Mouse (Mus musculus) urinary bladder, adult 18-20 months (tissue): ENCODE results near the gene Taf4.

Experiments
- DNase-seq, 2 experiments: peaks; one replicate each; pipeline ENCODE4 v3.0.0; 2022; ENCODE audit warnings: low spot score in 2 of 2, mixed read lengths in 2 of 2

Gene Taf4

DNA sequence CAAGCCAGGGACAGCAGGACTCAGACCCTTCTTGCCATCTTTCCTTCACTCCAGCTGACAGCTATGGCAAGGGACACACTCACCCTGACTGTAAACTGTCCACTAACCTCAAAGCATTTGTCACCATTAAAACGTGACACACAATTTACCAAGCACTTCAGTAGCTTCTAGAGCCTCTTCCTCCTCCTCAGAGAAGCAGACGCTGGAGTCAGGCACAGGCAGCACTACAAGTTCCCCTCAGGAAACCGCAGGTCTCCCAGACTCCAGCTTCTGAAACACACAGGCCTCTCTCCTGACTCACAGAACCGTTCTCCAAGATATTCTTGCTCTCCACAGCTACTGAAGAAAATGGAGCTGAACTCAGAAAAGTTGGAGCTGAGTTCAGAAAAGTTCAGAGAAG is 39.4 kb downstream of the Taf4 start:
- DNase-seq: no peak

DNA sequence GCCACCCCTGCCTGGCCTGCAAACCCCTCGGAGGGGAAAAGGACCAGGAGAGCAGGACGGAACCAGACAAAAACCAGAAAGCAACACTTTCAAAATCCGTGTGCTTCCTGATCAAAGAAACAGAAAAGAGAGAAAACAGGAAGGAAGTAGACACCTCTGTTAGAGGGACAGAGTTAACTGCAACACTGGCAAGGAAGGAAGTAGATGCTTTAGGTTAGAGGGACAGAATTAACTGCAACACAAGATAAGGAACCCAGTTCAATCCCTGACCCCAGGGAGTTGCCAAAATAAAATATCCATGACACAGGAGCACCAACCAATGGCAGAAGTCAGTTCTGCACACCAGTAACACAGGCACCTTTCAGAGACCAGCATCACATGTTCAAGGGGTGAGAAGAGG is 42.3 kb downstream of the Taf4 start:
- no peak for DNase-seq

DNA sequence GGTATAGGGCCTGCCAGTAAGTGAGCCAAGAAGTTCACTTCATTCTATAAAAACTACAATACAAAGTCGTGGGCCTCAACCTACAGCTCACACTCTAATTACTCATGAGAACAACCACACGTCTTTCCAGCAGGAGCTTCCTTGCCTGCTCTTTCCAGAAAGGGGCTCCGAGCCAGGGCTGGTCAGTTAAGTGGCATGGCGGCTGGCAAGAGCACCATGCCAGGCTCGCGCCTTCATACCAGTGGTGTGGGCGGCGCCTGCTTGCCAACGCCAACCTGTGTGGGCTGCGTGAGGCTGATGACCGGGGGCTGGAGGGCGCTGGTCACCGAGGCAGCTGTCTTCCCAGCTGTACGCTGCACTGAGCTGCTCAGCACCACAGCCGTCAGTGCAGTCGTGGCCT is 44.7 kb downstream of the Taf4 start:
- no peak for DNase-seq

DNA sequence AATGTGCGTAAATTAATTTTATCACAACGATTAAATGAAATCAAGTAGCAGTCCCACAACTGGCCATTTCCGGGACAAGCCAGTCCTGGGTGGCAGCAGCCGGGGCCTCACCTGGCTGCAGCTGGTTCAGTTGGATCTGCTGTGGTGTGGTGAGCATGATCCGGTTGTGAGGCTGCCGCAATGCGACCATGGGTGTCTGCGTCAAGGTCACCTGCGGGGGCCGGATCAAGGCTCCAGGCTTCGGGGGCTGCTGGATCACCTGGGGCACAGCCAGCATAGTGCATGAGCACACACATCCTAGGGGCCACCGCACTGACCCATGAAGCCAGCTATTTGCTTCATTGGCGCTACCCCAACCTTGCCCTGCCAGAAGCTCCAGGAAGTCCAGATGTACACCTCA is 47.3 kb downstream of the Taf4 start:
- DNase-seq: no peak

DNA sequence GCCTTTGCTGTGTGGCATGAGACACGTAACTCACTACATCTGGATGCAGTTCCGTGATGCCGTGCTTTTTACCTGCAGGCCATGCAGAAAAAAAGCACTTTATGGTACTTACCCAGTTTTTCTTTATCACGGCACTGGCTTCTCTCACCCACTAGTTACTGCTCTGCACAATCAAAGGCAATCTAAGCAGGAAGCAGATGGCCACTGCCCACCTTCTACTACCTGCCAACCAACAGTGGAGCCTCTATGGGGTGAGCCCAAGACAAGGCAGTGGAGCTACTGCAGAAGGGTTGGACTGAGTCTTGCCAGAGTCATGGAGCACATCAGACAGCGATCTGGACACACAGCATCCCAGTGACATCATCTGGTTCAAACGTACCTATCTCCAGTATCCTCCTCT is 52.4 kb downstream of the Taf4 start:
- DNase-seq: no peak

DNA sequence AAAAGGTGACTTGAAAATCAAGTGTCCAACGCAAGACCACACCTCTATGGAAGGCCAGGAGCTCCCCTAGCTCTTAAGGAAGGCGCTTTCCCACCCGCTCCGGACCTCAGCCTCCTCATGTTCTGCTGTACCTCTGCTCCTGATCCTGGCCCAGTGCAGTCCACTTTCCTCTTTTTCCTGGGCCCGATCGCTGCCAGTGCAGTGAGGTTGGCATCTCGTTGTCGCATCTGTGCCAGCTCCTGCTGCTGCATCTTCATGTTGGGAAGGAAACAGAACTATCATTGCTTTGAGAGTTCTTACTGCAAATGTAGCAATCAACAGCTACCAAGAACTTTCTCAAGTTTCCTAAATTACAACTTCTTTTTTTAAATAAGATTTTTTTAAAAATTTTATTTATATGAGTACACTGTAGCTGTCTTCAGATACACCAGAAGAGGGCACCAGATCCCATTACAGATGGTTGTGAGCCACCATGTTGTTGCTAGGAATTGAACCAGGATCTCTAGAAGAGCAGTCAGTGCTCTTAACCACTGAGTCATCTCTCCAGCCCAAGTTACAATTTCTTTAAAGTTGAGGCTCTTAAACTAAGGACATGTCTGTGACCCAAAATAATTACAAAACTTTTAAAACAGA is 55.3 kb downstream of the Taf4 start:
- DNase-seq: no peak

DNA sequence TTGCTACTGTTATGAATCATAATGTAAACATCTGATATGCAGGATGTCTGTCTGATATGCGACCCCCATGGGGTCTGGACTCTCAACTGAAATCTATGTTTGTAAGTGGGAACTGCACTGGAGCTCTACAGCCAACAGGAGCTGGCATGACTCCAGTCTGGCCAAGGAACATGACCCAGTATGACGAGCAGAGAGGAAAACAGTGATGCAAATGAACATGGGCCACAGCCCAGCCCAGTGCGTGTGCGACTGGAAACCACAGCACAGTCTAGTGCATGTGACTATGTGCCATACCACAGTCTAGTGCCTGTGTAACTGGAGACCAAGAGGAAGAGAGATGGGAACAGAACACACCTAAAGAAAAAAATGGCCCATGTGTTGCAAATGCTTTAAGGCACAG is 56.4 kb downstream of the Taf4 start:
- peak; percentile 22 to 29 for DNase-seq

DNA sequence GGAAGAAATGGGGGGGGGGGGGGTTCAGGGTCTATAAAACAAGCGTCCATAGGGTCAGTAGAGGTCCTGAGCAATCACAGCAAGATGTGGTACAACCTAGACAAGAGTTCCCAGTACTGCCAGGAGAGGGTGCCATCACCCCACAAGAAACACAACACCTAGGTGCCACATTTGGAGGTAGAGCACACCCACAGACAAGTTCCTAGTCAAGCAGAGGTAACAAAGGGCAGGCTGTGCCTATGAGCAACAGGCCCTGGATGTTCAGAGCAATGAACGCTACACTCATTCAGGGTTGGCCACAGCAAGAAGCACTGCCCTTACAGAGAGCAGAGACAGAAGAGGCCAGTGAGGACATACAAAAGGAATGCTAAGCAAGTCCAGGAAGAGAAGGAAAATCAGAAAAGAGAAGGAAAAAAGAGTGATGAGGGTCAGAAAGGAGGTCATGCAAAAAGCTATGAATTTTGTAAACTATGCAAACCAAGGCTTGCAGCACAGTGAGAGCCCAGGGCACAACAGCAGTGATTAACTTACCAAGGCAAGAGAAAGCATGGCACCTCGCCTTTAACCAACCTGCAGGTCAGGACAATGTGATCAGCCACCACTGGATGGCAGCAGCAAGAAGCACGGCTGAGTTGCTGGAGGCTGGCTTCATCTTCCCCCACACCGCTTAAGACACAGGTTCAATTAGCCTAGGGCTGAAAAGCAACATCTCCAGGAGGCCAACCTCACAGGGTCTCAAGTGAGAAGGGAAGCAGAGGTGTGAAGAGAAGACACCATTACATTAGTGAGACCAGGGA is 59.4 kb downstream of the Taf4 start:
- DNase-seq: peak; percentile 55 to 66

DNA sequence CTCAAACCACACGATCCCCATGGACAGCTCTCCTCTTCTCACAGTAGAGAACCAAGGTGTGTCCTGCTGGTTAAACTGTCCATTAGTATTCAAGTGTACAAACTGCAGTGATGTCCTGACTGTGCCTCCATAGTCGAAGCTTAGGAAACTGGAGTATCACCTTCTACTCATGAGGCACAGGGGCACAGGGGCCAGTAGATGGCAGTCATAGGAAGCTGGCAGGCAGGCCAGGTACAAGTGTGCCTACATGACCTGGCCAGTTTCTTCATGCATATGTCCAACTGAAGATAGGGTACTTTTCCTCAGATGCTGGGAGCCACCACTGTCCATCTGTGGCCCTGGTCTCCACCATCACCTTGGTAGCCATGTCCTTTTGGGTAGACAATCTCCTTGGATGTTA is 62.2 kb downstream of the Taf4 start:
- DNase-seq: no peak

DNA sequence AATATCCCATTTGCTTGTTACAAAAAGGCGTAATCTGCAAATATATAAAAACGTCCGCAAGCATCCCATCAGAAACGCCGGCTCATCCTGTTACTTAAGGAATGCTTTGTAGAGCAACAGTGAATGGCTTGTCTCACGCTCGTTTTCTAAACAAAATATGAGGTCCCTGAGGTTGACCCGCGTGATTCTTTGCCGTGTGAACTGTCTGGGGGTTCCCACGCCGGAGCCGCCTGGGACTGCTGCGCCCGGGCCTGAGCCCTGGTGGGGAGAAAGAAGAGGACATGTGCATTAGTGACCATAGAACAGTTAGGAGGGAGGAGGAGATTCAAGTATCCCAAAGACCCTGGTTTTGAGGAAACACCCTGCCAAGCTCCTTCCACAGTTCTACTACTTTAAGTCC is 63.1 kb downstream of the Taf4 start:
- no peak for DNase-seq

DNA sequence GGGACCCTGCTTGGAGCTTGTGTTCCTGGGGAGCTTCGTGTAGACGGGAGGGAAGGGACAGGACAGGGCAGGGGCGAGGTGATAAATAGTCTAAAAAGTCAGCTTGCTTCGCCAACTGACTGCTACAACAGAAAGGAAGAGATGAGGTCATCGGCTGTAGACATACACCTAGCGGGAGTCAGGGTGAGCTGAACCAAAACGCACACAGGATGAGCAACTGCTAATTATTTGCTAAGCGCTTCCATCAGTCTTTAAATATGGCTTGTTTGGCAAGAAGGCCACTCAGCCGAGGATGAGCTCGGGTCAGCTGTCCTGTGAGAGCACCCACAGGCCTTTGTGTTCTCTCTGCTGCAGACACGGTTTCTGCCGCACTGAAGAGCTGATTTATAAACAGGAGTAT is 63.5 kb downstream of the Taf4 start:
- no peak for DNase-seq

DNA sequence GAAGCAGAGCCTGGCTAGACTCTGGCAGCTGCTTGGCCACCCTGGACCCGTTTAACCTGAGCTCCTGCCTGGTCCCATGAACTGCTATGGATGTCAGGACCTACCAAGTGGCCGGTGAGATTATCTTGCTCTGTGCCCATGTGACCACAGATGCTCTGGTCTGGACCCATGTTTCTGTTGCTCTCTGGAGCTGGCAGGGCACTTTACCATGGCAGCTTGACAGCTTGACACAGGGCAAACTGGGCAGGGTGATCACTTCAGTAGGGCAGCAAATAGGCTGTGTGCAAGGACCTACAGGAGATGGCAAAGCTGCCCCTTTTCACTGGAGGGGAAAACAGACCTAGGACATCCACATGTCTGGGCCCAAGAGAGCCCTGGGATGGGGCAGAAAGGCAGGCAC is 79.5 kb downstream of the Taf4 start:
- no peak for DNase-seq

DNA sequence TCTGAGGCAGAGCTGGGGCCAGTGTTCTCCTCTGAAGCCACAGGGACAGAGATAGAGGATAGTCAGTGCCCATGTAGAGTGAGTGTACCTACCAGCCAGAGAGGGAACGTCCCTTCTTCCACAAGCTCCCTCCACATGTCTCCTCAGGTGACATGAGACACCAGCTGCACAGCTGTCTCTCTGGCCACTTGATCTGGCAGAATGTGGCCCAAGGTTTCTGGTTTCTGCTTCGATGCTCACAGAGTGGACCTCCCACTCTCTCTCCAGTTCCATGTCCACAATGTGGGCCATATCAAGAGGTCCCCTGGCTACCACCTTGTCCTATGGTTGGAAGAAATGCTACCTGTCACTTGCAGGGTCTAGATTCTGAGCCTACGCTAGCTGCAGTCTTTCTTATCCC is 85.4 kb downstream of the Taf4 start:
- DNase-seq: no peak

DNA sequence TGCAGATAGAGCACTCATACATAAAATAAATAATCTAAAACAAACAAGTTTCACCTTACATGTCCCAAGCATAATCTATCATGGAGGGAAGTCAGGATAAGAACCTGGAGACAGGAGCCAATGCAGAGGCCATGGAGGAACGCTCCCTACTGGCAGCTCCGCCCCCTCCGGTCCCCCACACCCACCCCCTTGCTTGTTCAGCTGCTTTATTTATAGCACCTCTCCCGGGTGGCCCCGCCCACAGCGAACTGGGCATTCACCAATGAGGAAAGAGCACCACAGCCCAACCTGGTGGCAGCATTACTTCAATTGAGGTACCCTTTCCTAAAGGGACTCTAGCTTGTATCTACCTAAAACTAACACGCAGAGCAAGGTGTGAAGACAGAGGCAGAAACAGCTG is 91.9 kb downstream of the Taf4 start:
- DNase-seq: no peak

DNA sequence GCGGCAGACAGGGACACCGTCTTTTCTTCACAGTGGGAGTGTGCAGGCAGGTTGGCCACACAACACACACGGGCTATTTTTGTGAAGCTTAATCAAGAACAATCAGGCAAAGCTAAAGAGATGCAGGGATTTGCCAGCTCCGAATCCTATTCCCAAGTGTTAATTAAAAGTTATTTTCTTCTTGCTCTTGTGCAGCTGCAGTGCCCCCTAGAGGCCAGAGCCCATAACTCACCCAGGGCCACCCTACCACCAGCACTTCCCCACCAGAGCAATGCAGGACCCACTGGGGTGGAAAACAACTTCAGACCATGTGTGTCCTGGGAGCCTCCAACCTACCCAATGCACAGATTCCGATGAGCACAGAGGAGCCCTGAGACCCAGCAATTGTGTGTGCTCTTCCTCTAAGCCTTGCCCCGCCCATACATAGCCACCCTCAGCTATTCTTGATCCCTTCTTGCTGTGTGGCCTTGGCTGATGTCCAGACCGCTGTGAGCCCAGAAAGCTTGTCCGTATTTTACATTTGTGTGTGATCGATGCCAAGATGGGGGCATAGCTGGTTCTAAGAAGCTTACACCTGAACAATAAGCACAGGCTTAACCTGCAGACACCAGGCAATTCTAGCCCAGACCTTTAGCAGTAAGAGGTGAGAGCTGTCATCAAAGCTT is 98.8 kb downstream of the Taf4 start:
- no peak for DNase-seq

DNA sequence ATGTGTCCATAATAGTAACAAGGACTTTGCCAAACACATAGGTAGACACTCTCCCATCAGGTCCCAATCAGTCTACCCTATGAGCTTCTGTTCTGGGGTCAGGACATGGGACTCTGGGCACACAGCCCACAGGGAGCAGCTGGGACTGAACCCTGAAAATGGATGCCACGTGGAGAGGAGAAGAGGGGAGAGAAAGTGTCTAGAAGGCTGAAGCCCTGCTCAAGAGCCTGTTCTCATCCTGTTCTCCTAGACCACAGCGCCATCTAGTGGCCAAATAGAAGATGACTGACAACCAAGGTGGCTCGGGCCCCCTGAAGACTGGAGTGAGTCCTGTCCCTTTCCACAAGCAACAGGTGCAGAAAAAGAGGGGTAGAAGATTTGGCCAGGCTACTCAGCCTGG is 101.3 kb downstream of the Taf4 start:
- DNase-seq: peak; percentile 32 to 40

DNA sequence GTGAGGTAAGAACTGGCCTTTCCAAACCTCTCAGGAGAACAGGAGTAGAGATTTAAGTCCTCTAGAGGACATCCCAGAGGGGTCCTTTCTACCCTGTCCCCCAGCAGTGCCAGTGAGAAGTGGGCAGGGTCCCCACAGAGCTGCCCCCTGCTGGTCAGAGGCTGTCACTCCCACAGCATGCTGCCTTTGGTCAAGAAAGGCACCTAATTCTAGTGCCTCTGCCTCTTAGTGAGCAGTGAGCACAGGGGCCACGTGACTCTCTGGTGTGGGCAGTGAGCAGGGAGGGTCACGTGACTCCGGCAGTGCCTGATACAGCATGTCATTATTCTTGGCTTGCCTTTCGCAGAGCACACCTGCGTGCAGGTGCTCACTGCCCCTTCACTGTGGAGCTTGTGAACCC is 103.1 kb downstream of the Taf4 start:
- DNase-seq: peak; percentile 24 to 26

DNA sequence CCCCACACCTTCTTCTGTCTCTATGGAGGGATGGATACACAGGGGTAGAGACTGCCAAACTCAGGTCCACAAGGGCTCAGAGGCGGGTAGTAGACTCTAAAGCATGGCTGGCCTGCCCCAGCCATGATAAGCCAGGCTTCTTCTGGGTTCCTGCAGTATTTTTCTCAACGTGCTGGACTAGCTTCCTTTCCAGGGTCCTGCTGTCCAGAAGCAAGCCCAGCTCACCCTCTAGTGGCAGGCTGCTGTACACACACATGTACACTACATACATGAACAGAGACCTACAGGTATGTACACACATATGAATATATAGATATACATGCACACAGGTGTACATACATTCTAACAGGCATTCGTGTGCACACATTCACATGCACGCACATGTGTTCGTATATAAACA is 103.7 kb downstream of the Taf4 start:
- DNase-seq: no peak

DNA sequence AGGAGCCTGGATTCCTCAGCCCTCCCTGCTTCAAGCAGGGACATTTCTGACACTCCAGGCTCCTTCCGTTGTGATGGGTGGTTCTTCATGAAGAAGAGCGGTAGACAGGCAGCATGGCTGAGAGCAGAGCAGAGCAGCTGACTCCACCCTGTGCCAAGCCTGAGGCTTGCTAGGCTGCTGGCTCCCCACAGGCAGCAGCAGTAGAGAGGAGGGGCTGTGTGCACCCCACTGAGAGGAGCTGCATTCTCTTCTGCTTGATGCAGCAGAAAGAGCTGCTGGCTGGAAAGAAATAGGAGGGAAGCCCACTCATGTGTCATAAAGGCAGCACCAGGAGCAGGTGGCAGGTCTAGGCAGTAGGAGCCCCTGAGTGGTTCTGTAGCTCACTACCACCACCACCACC is 106.6 kb downstream of the Taf4 start:
- DNase-seq: no peak

DNA sequence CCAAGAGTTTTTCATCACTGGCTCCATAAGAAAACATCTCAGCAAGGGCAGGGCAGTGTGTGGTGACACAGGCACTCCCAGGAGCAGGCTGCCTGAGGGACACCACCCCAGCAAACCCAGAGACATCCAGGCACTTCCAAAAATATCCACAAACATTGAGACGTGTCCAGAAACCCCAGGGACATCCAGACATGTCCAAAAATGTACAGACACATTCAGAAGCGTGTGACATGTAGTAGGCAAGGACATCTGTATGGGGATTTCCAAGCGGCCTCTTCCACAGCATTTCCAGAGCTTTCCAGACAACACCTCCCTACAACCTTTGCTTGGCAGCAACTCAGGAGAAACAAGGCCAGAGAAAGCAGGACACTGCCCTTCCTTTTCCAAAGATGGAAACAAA is 108.8 kb downstream of the Taf4 start:
- no peak for DNase-seq

DNA sequence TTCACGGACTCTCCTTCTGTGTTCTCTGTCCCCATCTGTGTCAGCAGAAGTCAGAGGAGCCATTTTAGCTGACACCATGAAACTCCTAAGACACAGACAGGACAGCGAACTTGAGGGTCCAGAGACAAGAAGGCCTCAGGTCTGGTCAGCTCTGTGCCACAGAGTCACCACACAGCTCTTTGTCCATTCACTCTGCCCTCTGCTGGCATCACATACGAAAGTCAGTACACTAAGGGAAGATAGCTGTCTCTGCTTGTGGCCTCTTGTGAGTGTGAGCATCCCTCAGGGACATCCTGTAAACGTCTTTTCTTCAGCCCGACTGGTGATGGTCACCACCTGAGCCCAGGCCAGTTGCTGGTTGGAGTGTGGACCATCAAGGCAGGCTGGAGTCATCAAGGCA is 111.3 kb downstream of the Taf4 start:
- no peak for DNase-seq

DNA sequence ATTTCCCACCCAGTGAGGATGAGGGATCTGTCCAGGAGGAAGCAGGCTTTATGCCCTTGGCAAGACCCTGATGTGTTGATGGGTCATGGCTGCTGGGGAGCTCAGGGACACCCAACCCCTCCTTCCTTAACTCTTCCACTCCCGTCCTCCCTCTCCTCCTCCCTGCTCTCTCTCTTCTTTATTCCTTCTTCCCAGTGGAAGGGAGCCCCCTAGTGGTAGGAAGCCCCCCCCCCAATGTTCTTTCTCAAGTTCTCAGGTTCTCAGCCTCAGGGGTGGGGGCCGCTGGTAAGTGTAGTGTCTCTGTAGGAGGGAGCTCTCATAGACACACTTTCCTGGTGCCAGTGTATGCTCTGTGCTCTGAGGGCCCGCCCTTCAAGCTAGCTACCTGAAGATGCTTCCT is 113.2 kb downstream of the Taf4 start:
- DNase-seq: no peak

DNA sequence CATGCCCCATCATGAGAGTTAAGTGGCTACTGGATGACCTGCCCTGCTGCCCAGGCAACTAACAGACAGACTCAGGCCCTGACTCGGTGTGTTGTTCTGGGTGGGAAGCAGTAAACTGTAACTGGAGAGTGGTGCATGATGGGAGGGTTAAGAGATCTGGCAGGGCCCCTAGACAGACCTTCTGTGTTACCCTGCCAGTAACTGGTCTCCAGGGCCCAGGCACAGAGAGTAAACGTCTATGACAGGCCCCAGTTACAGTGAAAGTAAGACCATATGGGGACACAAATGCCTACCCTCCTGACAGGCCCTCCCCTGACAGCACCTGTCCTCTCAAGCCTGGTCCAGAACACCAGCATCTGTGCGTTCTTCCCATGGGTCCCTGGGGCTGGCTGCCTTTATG is 113.8 kb downstream of the Taf4 start:
- DNase-seq: no peak
